Mouse (Mus musculus) intestine, embryonic 16.5 days (tissue): Measurements from ENCODE around the gene Nfu1. TPM values are rescaled to one million over a fixed set of nuclear protein-coding genes. Genes with fewer than 3 reads are reported as not detected.
A peak's percentile ranks its signal among the peaks of the same experiment; 100 is the strongest.
"Not testable (repeated sequence)": the region's sequence is repeated elsewhere in the genome, so short reads cannot be mapped to it uniquely, and the experiment has no call there.

ENCODE experiments used
- ATAC-seq: fragments of 200-750 bp; cut with Nextera tagmentation; 2 replicates; pipeline ENCODE4 v1.8.0; 2017; ENCODE audit warnings: moderate TSS enrichment, moderate library complexity
- H3K27ac ChIP-seq: fragments of 300-500 bp; sonication (generic); 2 replicates; pipeline ENCODE4 v1.5.1; 2014; ENCODE audit warnings: mild to moderate bottlenecking, low read length
- H3K27me3 ChIP-seq: fragments of 300-500 bp; sonication (generic); replicated peaks from 2 replicates; pipeline ENCODE4 v1.6.1; 2014; ENCODE audit warnings: low read length, control low read depth, mixed read lengths; ENCODE audit not compliant: control insufficient read depth, insufficient read depth
- H3K36me3 ChIP-seq: fragments of 300-500 bp; sonication (generic); 2 replicates; pipeline ENCODE4 v1.6.1; 2014; ENCODE audit warnings: low read length, control low read depth; ENCODE audit not compliant: control insufficient read depth, insufficient read depth
- H3K4me1 ChIP-seq: fragments of 300-500 bp; sonication (generic); 2 replicates; pipeline ENCODE4 v1.6.1; 2014; ENCODE audit warnings: low read length, control low read depth, mixed read lengths; ENCODE audit not compliant: control insufficient read depth, insufficient read depth
- H3K4me2 ChIP-seq: fragments of 300-500 bp; sonication (generic); 2 replicates; pipeline ENCODE4 v1.6.1; 2014; ENCODE audit warnings: low read depth, low read length, control low read depth
- H3K4me3 ChIP-seq: fragments of 300-500 bp; sonication (generic); 2 replicates; pipeline ENCODE4 v1.5.1; 2014; ENCODE audit warnings: mild to moderate bottlenecking, low read length
- H3K9ac ChIP-seq: fragments of 300-500 bp; sonication (generic); 2 replicates; pipeline ENCODE4 v1.6.1; 2014; ENCODE audit warnings: low read depth, low read length
- H3K9me3 ChIP-seq: fragments of 300-500 bp; sonication (generic); 2 replicates; pipeline ENCODE4 v1.6.1; 2016; ENCODE audit warnings: low read length, control low read depth; ENCODE audit not compliant: control insufficient read depth
- WGBS: fragments of 180-500 bp; shearing (Covaris S2); extraction: QIAGEN DNeasy Blood & Tissue Kit; methylation state at CpG from one replicate; pipeline ENCODE4 v1.1.7; 2014; 5-methylcytosine and 5-hydroxymethylcytosine counted together
- polyA plus RNA-seq: library from polyadenylated mRNA; unstranded; fragments of >200 nt; fragmentation: Nextera tagmentation; extraction: Ambion mirVana; gene quantifications from 2 replicates; pipeline ENCODE4 v1.2.1, GENCODE M21; 2015

Gene Nfu1
- polyA plus RNA-seq, 1 experiment from 2014 or later, result 114 TPM

DNA sequence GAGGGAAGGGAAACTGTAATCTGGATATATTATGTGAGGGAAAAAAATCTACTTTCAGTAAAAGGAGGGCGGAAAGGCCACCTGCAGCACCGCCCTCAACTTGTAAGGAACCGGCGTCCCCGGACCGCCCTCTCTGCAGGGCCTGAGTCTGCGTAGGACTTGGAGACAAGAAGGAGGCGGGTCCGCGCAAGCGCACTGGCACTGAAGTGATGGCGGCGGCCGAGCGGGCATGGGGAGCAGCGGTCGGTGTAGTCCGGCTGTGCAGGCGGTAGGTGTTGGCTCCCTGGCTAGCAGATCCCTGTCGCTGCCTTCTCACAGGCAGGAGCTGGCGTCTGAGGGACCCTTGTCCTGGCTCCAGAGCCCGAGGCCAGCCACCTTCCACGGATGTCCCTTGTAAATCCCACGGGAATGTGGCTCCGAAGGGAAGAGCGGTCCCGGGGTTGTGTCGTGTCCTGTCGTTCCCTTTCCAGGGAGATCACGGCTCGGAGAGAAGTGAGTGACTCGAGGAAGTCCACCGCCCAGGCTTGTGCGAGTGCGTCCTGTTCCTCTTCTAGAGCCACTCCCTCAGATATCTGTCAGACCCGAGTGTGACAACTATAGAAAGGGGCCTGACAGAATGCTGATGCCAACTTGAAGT lies 774 bp downstream of the Nfu1 start:
- ATAC-seq, result peak; percentile 99
- H3K36me3 ChIP-seq, result 0 out of 2 replicates have a peak, but pooled peaks cover 3% of the 10 kb centered on the region
- WGBS, result under 1% methylated on average over 36 of the region's 36 CpGs

DNA sequence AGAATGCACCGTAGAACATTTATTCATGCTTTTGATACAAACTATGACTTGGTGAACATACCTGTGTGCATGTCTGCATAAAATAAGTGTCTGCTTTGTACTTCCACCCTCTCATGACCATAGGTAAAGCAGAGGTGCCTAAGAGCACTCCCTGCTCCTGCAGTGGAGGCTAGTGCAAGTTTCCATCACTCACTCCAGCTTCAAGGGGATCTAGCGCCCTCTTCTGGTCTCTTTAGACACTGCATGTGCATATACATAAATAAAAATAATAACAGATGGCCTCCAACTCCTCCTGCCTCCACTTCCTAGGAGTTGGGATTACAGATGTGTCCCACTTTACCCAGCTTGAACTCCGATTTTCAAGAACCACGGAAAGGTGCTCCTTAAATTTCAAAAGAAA lies 7.9 kb downstream of the Nfu1 start:
- ATAC-seq, result no peak
- Histone ChIP-seq H3K9ac (no peak overlapping the region), H3K27me3 (no peaks in the 10 kb centered on the region), H3K4me3 (no peak overlapping the region), H3K4me2 (no peak overlapping the region), H3K27ac (no peak overlapping the region), H3K4me1 (no peaks in the 10 kb centered on the region), H3K9me3 (0 out of 2 replicates have a peak, but pooled peaks cover 2% of the 10 kb centered on the region), H3K36me3 (peaks cover 26% of the 10 kb centered on the region)
- 67% methylated on average over 4 of the region's 4 CpGs for WGBS

More for the DNA sequence above, 774 bp downstream of the Nfu1 start:
- peaks cover 11% of the 10 kb centered on the region for H3K4me1 ChIP-seq
- H3K4me3 ChIP-seq, result peak overlapping the region; percentile 88
- no peaks in the 10 kb centered on the region for H3K9me3 ChIP-seq
- peak overlapping the region; percentile 76 for H3K4me2 ChIP-seq
- peak overlapping the region; percentile 95 for H3K9ac ChIP-seq
- peak overlapping the region; percentile 90 for H3K27ac ChIP-seq
- no peaks in the 10 kb centered on the region for H3K27me3 ChIP-seq

DNA sequence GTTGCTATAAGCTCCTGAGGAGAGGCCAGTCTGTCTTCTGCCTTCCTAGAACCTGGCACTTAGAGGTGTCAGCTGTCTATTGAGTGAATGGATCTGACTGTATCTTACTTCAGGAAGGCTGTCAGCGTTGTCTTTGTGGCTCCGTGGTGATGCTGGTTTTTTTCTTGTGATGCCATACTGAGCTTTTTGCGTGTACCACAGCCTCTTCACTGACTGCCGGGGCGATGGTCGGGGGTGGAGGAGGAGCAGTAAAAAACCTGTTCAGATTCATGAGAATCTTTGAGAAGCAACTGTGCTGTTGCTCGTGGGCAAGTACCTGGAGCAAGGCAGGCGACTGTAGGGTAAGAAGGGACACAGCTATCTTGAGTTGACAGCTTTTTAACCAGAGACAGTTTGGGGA lies 9.8 kb downstream of the Nfu1 start:
- Histone ChIP-seq H3K4me2 (no peak overlapping the region), H3K36me3 (peaks cover 28% of the 10 kb centered on the region), H3K9me3 (0 out of 2 replicates have a peak, but pooled peaks cover 2% of the 10 kb centered on the region), H3K4me1 (no peaks in the 10 kb centered on the region), H3K4me3 (no peak overlapping the region), H3K27me3 (no peaks in the 10 kb centered on the region), H3K27ac (no peak overlapping the region), H3K9ac (no peak overlapping the region)
- ATAC-seq, result no peak
- WGBS, result 89% methylated on average over 8 of the region's 8 CpGs

DNA sequence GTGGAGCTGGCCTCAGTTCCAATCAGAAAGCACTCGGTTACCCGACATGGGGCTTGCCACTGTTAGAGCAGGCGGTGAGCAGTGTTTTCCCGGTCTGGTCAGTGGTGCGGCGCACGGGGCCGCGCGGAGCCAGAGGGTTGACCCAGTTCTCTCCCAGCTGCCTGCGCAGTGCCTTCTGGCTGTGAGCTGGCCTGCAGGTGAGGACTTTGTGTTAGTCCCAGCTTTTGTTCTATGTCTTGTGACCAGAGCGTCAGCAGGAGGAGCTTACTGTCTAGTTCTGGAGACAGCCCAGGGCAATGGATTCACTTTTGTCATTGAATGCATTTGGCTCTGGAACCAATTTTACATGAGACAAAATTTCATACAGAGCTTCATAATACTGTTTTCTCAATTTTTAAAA lies 12.8 kb downstream of the Nfu1 start:
- Histone ChIP-seq H3K4me1 (peaks cover under 1% of the 10 kb centered on the region; the same call in 1 of the 2 replicates), H3K36me3 (peaks cover 40% of the 10 kb centered on the region), H3K4me3 (no peak overlapping the region), H3K4me2 (no peak overlapping the region), H3K27me3 (no peaks in the 10 kb centered on the region), H3K9ac (no peak overlapping the region), H3K27ac (no peak overlapping the region), H3K9me3 (0 out of 2 replicates have a peak, but pooled peaks cover 2% of the 10 kb centered on the region)
- WGBS, result 96% methylated on average over 12 of the region's 12 CpGs
- no peak for ATAC-seq

DNA sequence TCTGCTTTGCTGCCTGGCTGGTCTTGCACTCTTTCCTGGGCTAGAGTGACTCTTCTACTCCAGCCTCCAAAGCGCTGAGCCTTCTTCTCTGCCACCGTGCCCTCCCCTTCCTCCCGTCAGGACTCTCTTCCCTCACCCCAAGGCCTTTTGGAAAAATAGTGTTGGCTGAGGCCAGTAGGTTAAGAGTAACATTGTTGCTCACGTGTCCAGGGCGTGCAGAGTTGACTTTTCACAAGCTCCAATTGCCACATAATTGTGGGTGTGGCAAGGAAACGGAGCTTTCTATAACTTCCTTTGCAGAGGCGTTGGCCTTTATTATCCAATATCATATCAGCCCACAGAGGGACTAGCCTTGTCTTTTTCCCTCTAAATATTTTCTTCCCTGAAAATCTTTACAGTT lies 17.9 kb downstream of the Nfu1 start:
- peaks cover 16% of the 10 kb centered on the region; the same call in 1 of the 2 replicates for H3K36me3 ChIP-seq
- H3K9me3 ChIP-seq, result no peaks in the 10 kb centered on the region
- no peaks in the 10 kb centered on the region for H3K27me3 ChIP-seq
- H3K4me3 ChIP-seq, result no peak overlapping the region
- 68% methylated on average over 7 of the region's 7 CpGs for WGBS
- H3K27ac ChIP-seq, result peak overlapping the region; percentile 73
- H3K9ac ChIP-seq, result no peak overlapping the region
- peaks cover 9% of the 10 kb centered on the region for H3K4me1 ChIP-seq
- peak; percentile 68 for ATAC-seq
- H3K4me2 ChIP-seq, result no peak overlapping the region

DNA sequence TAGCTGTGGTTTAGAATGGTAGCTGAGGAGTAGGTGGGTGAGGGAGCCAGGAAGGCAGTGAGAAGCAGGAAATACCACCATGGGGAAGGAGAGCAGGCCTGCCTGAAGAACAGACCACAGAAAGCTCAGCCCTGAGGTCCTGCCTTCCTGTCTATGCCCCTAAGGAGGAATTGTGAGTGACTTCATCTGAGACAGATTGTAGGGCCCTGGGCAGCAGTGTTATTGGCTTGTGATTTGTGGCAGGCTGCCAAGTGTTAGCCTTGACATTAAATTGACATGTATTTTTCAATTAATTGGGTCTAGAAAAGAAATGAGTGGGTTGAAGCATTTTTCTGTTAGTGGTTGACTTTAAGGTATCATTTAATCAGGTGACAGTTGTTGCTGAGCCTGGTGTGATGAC lies 19.8 kb downstream of the Nfu1 start:
- peaks cover 11% of the 10 kb centered on the region; the same call in 1 of the 2 replicates for H3K36me3 ChIP-seq
- no peaks in the 10 kb centered on the region for H3K9me3 ChIP-seq
- peaks cover 9% of the 10 kb centered on the region for H3K4me1 ChIP-seq
- no peak overlapping the region; the same call in 1 of the 2 replicates for H3K27ac ChIP-seq
- no peak overlapping the region for H3K9ac ChIP-seq
- no peak for ATAC-seq
- H3K27me3 ChIP-seq, result no peaks in the 10 kb centered on the region
- no peak overlapping the region for H3K4me2 ChIP-seq
- H3K4me3 ChIP-seq, result no peak overlapping the region

DNA sequence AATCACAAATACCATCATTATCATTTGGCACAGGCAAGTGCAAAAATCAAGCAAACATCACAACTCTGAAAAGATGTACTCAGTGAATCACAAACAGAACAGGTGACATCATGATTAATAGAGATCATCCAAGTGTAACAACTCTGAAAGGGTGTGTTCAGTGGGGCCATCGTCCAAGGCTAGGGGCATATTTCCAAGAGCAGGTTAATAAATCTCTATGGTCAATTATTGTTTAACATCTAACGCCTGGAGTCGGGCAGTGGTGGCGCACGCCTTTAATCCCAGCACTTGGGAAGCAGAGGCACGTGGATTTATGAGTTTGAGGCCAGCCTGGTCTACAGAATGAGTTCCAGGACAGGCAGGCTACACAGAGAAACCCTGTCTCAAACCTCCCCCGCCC lies 22.3 kb downstream of the Nfu1 start:
- not testable (repeated sequence) for H3K27me3 ChIP-seq, H3K36me3 ChIP-seq, H3K9me3 ChIP-seq, H3K9ac ChIP-seq, H3K4me2 ChIP-seq, H3K4me1 ChIP-seq, H3K27ac ChIP-seq, H3K4me3 ChIP-seq
- WGBS, result 53% methylated on average over 7 of the region's 7 CpGs
- ATAC-seq, result peak; percentile 72

DNA sequence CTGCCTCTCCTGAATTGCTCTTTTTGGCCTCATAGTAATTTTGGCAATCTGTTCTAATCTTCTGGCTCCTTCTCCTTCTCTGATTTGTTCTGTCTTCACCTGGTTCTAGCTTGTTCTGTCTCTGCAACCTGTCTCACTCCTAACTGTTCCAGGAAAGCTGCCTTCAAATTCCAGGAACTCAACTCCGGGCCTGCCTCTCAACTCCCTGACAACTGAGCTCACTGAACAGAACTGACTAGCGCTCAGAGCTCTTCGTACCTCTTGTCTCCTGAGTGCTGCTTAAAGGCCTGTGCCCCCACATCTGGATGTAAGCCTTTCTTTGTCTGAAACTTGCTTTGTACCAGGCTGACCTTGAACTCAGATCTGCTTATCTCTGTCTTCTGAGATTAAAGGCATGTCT lies 23.4 kb downstream of the Nfu1 start:
- no peak for ATAC-seq
- Histone ChIP-seq H3K9ac (no peak overlapping the region), H3K27ac (no peak overlapping the region), H3K9me3 (no peaks in the 10 kb centered on the region), H3K4me3 (no peak overlapping the region), H3K36me3 (no peaks in the 10 kb centered on the region), H3K4me1 (peaks cover 7% of the 10 kb centered on the region), H3K4me2 (no peak overlapping the region), H3K27me3 (no peaks in the 10 kb centered on the region)
- 80% methylated on average over 3 of the region's 3 CpGs for whole genome bisulfite sequencing

DNA sequence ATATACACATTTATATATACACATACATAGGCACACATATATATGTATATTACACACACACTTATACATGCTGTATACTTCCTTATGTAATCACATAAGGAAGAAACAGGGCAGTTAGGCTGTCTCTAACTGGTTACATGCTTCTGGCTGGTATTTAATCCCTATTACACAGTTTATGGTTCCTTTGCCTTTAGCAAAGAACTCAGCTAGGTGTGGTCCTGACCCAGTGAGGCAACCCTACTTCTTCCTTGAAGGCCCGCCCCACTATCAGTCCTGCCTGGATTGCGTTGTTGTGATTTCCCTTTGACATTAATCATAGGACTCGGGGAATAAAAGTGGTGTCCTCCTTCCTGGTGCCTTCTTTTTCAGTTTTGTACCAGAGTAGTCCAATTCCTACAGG lies 25.4 kb downstream of the Nfu1 start:
- peak; percentile 71 for ATAC-seq
- Histone ChIP-seq H3K9me3 (no peaks in the 10 kb centered on the region), H3K27ac (peak overlapping the region; percentile 73), H3K27me3 (no peaks in the 10 kb centered on the region), H3K4me1 (peaks cover 7% of the 10 kb centered on the region), H3K4me2 (no peak overlapping the region), H3K9ac (no peak overlapping the region), H3K36me3 (no peaks in the 10 kb centered on the region), H3K4me3 (no peak overlapping the region)
- WGBS, result 47% methylated on average over 3 of the region's 3 CpGs
